In the genomic region with DNA sequence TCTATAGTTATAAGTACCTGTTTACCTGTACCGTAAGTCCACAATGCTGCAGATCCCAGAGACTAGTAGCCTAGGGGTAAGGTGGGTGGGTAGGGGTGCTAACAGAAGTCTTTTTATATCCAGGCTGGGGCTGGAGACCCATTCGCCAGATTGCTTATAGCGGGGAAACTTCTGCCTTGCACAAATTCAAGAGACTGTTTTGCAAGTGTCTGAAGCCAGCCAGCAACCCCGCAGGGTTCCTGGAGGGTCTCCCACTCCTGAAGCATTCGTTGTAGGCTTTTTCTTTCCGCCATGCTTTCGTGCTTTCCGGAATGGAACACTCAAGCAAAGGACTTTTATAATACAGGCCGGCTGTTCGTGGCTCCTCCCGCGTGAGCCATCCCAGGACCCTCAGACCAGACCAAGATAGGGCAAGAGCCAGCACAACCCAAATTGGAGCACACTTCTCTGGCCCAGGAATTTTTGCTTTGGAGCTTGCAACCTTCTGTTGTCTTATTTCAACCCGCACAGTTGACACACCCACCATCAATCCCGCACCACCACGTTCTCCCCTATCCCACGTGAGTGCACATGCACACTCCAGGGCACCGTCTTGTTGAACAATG, we compare ENCODE assay signal across 23 mouse cellular contexts. TPM values are rescaled to one million over a fixed set of nuclear protein-coding genes. Genes with fewer than 3 reads are reported as not detected.
DNase-seq lines count a peak whose midpoint lies in the region; ATAC-seq and TF ChIP-seq lines count a peak whose summit lies in the region.
"Had no signal": no experiment of that assay in that cellular context is flagged by ENCODE, and none has a peak within 500 bp of the region (broad histone marks: within the 10 kb centered on the region; RNA-seq: fewer than 3 reads in every experiment).

No protein-coding gene starts in this region.

- ATAC-seq in intestine, embryonic 14.5 days (replicated peaks; ENCODE audit: low FRiP score, low TSS enrichment, low read depth), result no peak
- ATAC-seq in intestine, embryonic 16.5 days, result no peak
- ATAC-seq: forebrain, embryonic 15.5 days; hindbrain, embryonic 16.5 days; midbrain, embryonic 15.5 days had no signal

- H3K9ac ChIP-seq in intestine, embryonic 14.5 days (ENCODE audit: low read length), result no peak overlapping the region
- no peak overlapping the region for H3K9ac ChIP-seq in intestine, embryonic 16.5 days (ENCODE audit: low read depth, low read length)
- H3K9ac ChIP-seq: forebrain, embryonic 15.5 days; heart, embryonic 12.5 days; midbrain, embryonic 15.5 days had no signal

- no peak for TF ChIP-seq CTCF in gastrocnemius, adult 2 months (IDR thresholded peaks at IDR 0.05)
- no peak for TF ChIP-seq CTCF in left cerebral cortex, adult 2 months (IDR thresholded peaks at IDR 0.05)

- WGBS in intestine, embryonic 14.5 days, result 15% methylated on average over 17 of the region's 17 CpGs
- WGBS in intestine, embryonic 16.5 days, result 22% methylated on average over 17 of the region's 17 CpGs
- WGBS in embryonic facial prominence, embryonic 10.5 days, result 2% methylated on average over 17 of the region's 17 CpGs

- H3K4me3 ChIP-seq in intestine, embryonic 14.5 days (ENCODE audit: low read depth, low read length), result no peak overlapping the region
- no peak overlapping the region for H3K4me3 ChIP-seq in intestine, embryonic 16.5 days (ENCODE audit: low read length)
- H3K4me3 ChIP-seq in embryonic facial prominence, embryonic 10.5 days, result 0 out of 2 replicates have a peak overlapping the region, but pooled peaks have one; percentile 2
- no peak overlapping the region for H3K4me3 ChIP-seq in gastrocnemius, adult 2 months
- no peak overlapping the region for H3K4me3 ChIP-seq in left cerebral cortex, adult 2 months
- H3K4me3 ChIP-seq: forebrain, embryonic 15.5 days; heart, embryonic 12.5 days; midbrain, embryonic 15.5 days had no signal

- H3K4me2 ChIP-seq in intestine, embryonic 14.5 days (ENCODE audit: low read length), result no peak overlapping the region
- H3K4me2 ChIP-seq in intestine, embryonic 16.5 days (ENCODE audit: low read depth, low read length), result no peak overlapping the region
- H3K4me2 ChIP-seq: forebrain, embryonic 15.5 days; heart, embryonic 12.5 days; midbrain, embryonic 15.5 days had no signal

- no peaks in the 10 kb centered on the region for H3K36me3 ChIP-seq in intestine, embryonic 14.5 days (ENCODE audit: control insufficient read depth, insufficient read depth, low read length)
- H3K36me3 ChIP-seq in intestine, embryonic 16.5 days (ENCODE audit: control insufficient read depth, insufficient read depth, low read length), result no peaks in the 10 kb centered on the region
- H3K36me3 ChIP-seq in embryonic facial prominence, embryonic 10.5 days (replicated peaks), result no peaks in the 10 kb centered on the region
- H3K36me3 ChIP-seq: forebrain, embryonic 15.5 days; heart, embryonic 12.5 days; midbrain, embryonic 15.5 days had no signal

- H3K27ac ChIP-seq in intestine, embryonic 14.5 days (ENCODE audit: low read depth), result no peak overlapping the region
- no peak overlapping the region for H3K27ac ChIP-seq in intestine, embryonic 16.5 days (ENCODE audit: low read length)
- H3K27ac ChIP-seq in embryonic facial prominence, embryonic 10.5 days (replicated peaks), result no peak overlapping the region
- no peak overlapping the region for H3K27ac ChIP-seq in gastrocnemius, adult 2 months
- no peak overlapping the region for H3K27ac ChIP-seq in left cerebral cortex, adult 2 months
- H3K27ac ChIP-seq: forebrain, embryonic 15.5 days; midbrain, embryonic 15.5 days had no signal

- peaks cover 82% of the 10 kb centered on the region for H3K27me3 ChIP-seq in intestine, embryonic 14.5 days (replicated peaks; ENCODE audit: control insufficient read depth, insufficient read depth, low read length)
- peaks cover 57% of the 10 kb centered on the region for H3K27me3 ChIP-seq in intestine, embryonic 16.5 days (replicated peaks; ENCODE audit: control insufficient read depth, insufficient read depth, low read length)
- H3K27me3 ChIP-seq in embryonic facial prominence, embryonic 10.5 days (replicated peaks; ENCODE audit: low read depth, poor library complexity, severe bottlenecking), result peaks cover 100% of the 10 kb centered on the region

- peak; percentile 50 for DNase-seq in embryo, embryonic 10.5 days (ENCODE audit: low spot score)
- DNase-seq in embryo, embryonic 10 days (ENCODE audit: low spot score), result no peak
- DNase-seq in intestine, embryonic 14.5 days (ENCODE audit: low spot score), result peak; percentile 70
- DNase-seq in ES-CJ7 (ENCODE audit: low read depth, low spot score), result peak; percentile 5
- peak; percentile 44 for DNase-seq in embryonic facial prominence, embryonic 10.5 days (ENCODE audit: low spot score)
- no peak for DNase-seq in gastrocnemius, adult 2 months
- DNase-seq in left cerebral cortex, adult 2 months (ENCODE audit: extremely low spot score in 1 of 2, low spot score in 2 of 2), result no peak
- DNase-seq: adrenal gland, postnatal 25 days; cerebellum, adult 11-12 months; heart, postnatal 14 days; kidney, adult 11 months; kidney, postnatal 10 days; lung, postnatal 10 days; thymus, postnatal 25 days had no signal

- intact Hi-C loops in gastrocnemius, adult 2 months (cut with DNase I), result loop anchor here (5.0 to 10.0 kb wide), 4 partner anchors 411 to 728 kb away; no protein-coding TSS in a partner anchor
- intact Hi-C loops in left cerebral cortex, adult 2 months (cut with DNase I), result loop anchor here (5.0 kb wide), 3 partner anchors 628 to 728 kb away; no protein-coding TSS in a partner anchor

- peaks cover 11% of the 10 kb centered on the region for H3K4me1 ChIP-seq in intestine, embryonic 14.5 days (replicated peaks; ENCODE audit: control insufficient read depth, insufficient read depth, low read length)
- peaks cover 8% of the 10 kb centered on the region; the same call in 1 of the 2 replicates for H3K4me1 ChIP-seq in intestine, embryonic 16.5 days (ENCODE audit: control insufficient read depth, insufficient read depth, low read length)
- peaks cover 36% of the 10 kb centered on the region for H3K4me1 ChIP-seq in embryonic facial prominence, embryonic 10.5 days

- H3K9me3 ChIP-seq in intestine, embryonic 14.5 days (ENCODE audit: control insufficient read depth, low read length), result no peaks in the 10 kb centered on the region
- no peaks in the 10 kb centered on the region for H3K9me3 ChIP-seq in intestine, embryonic 16.5 days (ENCODE audit: control insufficient read depth, low read length)
- H3K9me3 ChIP-seq in embryonic facial prominence, embryonic 10.5 days, result no peaks in the 10 kb centered on the region
- H3K9me3 ChIP-seq: forebrain, embryonic 15.5 days; heart, embryonic 12.5 days; midbrain, embryonic 15.5 days had no signal

RNA-seq across cellular contexts. Expression of gene Foxf2, which starts 10.0 kb away (rescaled TPM):
- 27.8 and 28.3 TPM in 2 replicates for polyA plus RNA-seq in intestine, embryonic 14.5 days (2014; fragmentation: Nextera tagmentation; extraction: Ambion mirVana)
- 11.4 and 13.7 TPM in 2 replicates for polyA plus RNA-seq in intestine, embryonic 16.5 days (2015; fragmentation: Nextera tagmentation; extraction: Ambion mirVana)
- polyA plus RNA-seq in embryonic facial prominence, embryonic 10.5 days (2016; fragmentation: Nextera tagmentation; extraction: Ambion mirVana), result 10.8 and 12.8 TPM in 2 replicates
- total RNA-seq in gastrocnemius, adult 2 months (2021), result under 1 TPM in 1 of 2 experiments, not detected in 1; 0.10 TPM
- 1 to 10 TPM; 4.6 to 4.9 TPM for total RNA-seq in left cerebral cortex, adult 2 months (2021)
- total RNA-seq: adrenal gland, postnatal 25 days; common myeloid progenitor, adult 5-6 weeks; MEL had no signal
- polyA plus RNA-seq: heart, embryonic 12.5 days had no signal

RNA-seq across cellular contexts. Expression of gene A530084C06Rik, which starts 56.5 kb away (rescaled TPM):
- polyA plus RNA-seq in intestine, embryonic 14.5 days (2014; fragmentation: Nextera tagmentation; extraction: Ambion mirVana), result not detected in 2 replicates
- not detected in 2 replicates for polyA plus RNA-seq in intestine, embryonic 16.5 days (2015; fragmentation: Nextera tagmentation; extraction: Ambion mirVana)
- not detected in 2 replicates for polyA plus RNA-seq in embryonic facial prominence, embryonic 10.5 days (2016; fragmentation: Nextera tagmentation; extraction: Ambion mirVana)
- not detected for total RNA-seq in gastrocnemius, adult 2 months (2021)
- under 1 TPM; 0.38 to 0.49 TPM for total RNA-seq in left cerebral cortex, adult 2 months (2021)
- total RNA-seq: common myeloid progenitor, adult 5-6 weeks; gastrocnemius, adult 18-20 months; heart, postnatal 14 days; MEL had no signal
- polyA plus RNA-seq: forebrain, embryonic 15.5 days; heart, embryonic 12.5 days; hindbrain, embryonic 16.5 days; liver, embryonic 16.5 days; midbrain, embryonic 15.5 days had no signal

RNA-seq across cellular contexts. Expression of gene Foxq1, which starts 59.7 kb away (rescaled TPM):
- 1.5 TPM in 2 replicates for polyA plus RNA-seq in intestine, embryonic 14.5 days (2014; fragmentation: Nextera tagmentation; extraction: Ambion mirVana)
- polyA plus RNA-seq in intestine, embryonic 16.5 days (2015; fragmentation: Nextera tagmentation; extraction: Ambion mirVana), result 1.2 and 1.8 TPM in 2 replicates
- 0.52 and 0.70 TPM in 2 replicates for polyA plus RNA-seq in embryonic facial prominence, embryonic 10.5 days (2016; fragmentation: Nextera tagmentation; extraction: Ambion mirVana)
- under 1 TPM in 1 of 2 experiments, not detected in 1; 0.05 TPM for total RNA-seq in gastrocnemius, adult 2 months (2021)
- total RNA-seq in left cerebral cortex, adult 2 months (2021), result 1 to 10 TPM; 2.1 to 2.2 TPM
- total RNA-seq: common myeloid progenitor, adult 5-6 weeks; MEL had no signal

Comparison
In these comparisons a context has a peak if more than half of its experiments do, and no peak if none do; other contexts are left out.
1. DNase-seq: peak in embryo, embryonic 10.5 days (single experiment), intestine, embryonic 14.5 days (single experiment), ES-CJ7 (single experiment) and embryonic facial prominence, embryonic 10.5 days (single experiment); none in embryo, embryonic 10 days (single experiment), gastrocnemius, adult 2 months (single experiment) and left cerebral cortex, adult 2 months (0 of 2).